Mouse (Mus musculus): ENCODE measurements around the gene Olfr1023.

Olfr1023 gene

DNA sequence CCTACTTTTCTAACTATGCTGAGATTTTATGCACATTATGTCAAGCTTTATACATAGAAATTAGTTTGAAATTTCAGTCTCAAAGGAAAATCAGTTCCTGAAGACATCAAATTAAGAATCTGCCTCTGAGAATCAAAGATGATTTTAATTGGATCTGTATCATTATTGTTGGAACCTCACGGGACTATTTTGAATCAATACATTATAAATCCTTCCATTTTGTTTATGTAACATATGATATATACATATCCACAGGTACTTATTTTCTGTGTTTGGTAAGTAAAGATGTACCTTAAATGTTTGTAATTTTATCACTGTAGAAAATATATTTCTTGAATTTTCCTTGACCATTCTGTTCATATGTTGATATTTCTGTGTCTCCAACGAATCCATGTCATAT is at the start of gene Olfr1023:
Olfr1023 (plus strand) TSS at position 301 of the 400 bp plus-strand sequence.
- DNase-seq, result no peak

DNA sequence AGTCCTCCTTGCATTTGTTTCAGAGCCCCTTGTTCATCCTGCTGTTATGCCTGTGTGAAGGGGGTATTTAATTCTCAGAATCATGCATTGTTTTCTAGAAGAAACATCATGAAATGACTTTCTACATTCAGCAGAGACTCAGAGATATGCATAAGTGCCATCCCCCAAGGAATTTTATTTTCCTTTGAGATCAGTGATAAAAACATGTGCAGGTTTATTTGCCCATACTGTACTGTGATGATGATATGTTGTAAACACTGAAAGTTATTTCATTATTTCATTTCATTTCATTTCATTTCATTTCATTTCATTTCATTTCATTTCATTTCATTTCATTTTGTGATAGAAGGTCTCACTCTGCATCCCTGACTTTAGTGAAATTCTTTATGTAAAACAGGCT is 40.1 kb upstream of the Olfr1023 start, which contains the start of gene Olfr1019:
Olfr1019 (minus strand) TSS at position 101 of the 400 bp plus-strand sequence.
- DNase-seq, result no peak

- no peak for DNase-seq
These were observed 38.7 kb upstream of the Olfr1023 start, which contains the start of gene Olfr1020 for GRCm38 (mm10) chr2:85846730-85847129. TSS of gene Olfr1020 (plus strand) at chr2:85847030.

GRCm38 (mm10) chr2:85868294-85868693 is 17.1 kb upstream of the Olfr1023 start, which contains the start of gene Olfr1022:
TSS of gene Olfr1022 (plus strand) at chr2:85868594.
- DNase-seq, result no peak

DNA sequence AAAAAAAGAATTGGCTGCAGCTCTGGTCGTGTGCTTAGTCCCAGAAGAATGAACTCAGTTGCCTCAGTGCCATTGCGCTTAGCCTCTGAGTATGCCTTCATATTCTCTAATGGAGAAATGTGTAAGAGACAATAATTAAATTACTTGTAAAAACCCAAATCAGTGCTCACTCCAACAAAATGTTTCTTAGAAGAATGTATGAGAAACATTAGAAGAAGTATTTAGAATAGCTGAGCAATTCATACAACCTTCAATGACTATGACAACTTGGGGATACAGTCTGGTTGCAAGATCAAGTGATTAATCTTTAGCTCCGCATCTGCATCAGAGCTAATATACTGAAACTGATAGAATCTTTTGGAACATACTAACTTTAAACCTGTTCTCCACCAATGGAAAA is 19.5 kb downstream of the Olfr1023 start, which contains the start of gene Olfr1024:
Olfr1024 (minus strand) TSS at position 101 of the 400 bp plus-strand sequence.
- no peak for DNase-seq

- DNase-seq, result no peak
These were observed 27.8 kb downstream of the Olfr1023 start for GRCm38 (mm10) chr2:85913197-85913596.

- no peak for DNase-seq
These were observed 29.5 kb downstream of the Olfr1023 start, which contains the start of gene Olfr1025-ps1 for GRCm38 (mm10) chr2:85914893-85915292. TSS of gene Olfr1025-ps1 (plus strand) at chr2:85915193.

GRCm38 (mm10) chr2:85921258-85921657 is 35.8 kb downstream of the Olfr1023 start, which contains the start of gene Olfr1026:
TSS of gene Olfr1026 (plus strand) at chr2:85921558.
- DNase-seq, result no peak

All from lung, adult 18-20 months (tissue).